Mouse (Mus musculus): ENCODE results near the gene A430033K04Rik. TPM values are rescaled to one million over a fixed set of nuclear protein-coding genes. Genes with fewer than 3 reads are reported as not detected.

Gene A430033K04Rik
- polyA plus RNA-seq, 1 experiment from 2014 or later, result 14.9 TPM

GRCm38 (mm10) chr5:138641761-138642160, 19.1 kb downstream of the A430033K04Rik start:
- Histone ChIP-seq H3K27me3 (ENCODE audit: control insufficient read depth, insufficient read depth, low read length) (no peaks in the 10 kb centered on the region), H3K9me3 (ENCODE audit: control insufficient read depth, low read length) (no peaks in the 10 kb centered on the region), H3K9ac (ENCODE audit: low read length) (no peak overlapping the region), H3K36me3 (ENCODE audit: control insufficient read depth, insufficient read depth, low read length) (peaks cover 6% of the 10 kb centered on the region), H3K4me3 (ENCODE audit: low read depth, low read length) (no peak overlapping the region), H3K27ac (ENCODE audit: low read depth, low read length) (no peak overlapping the region), H3K4me1 (ENCODE audit: control insufficient read depth, insufficient read depth, low read length) (no peaks in the 10 kb centered on the region), H3K4me2 (ENCODE audit: low read depth) (no peak overlapping the region)
- DNase-seq (ENCODE audit: low spot score), result no peak
- WGBS, result 93% methylated on average over 3 of the region's 3 CpGs
- no peak for ATAC-seq (ENCODE audit: insufficient read depth, low FRiP score, low TSS enrichment)

GRCm38 (mm10) chr5:138652911-138653310, 30.3 kb downstream of the A430033K04Rik start:
- no peak overlapping the region for H3K27ac ChIP-seq (ENCODE audit: low read depth, low read length)
- H3K4me3 ChIP-seq (ENCODE audit: low read depth, low read length), result no peak overlapping the region
- H3K9me3 ChIP-seq (ENCODE audit: control insufficient read depth, low read length), result no peaks in the 10 kb centered on the region
- ATAC-seq (ENCODE audit: insufficient read depth, low FRiP score, low TSS enrichment), result no peak
- no peaks in the 10 kb centered on the region for H3K27me3 ChIP-seq (ENCODE audit: control insufficient read depth, insufficient read depth, low read length)
- no peaks in the 10 kb centered on the region for H3K36me3 ChIP-seq (ENCODE audit: control insufficient read depth, insufficient read depth, low read length)
- DNase-seq (ENCODE audit: low spot score), result no peak
- WGBS, result 87% methylated on average over 1 of the region's 1 CpGs
- H3K4me1 ChIP-seq (ENCODE audit: control insufficient read depth, insufficient read depth, low read length), result no peaks in the 10 kb centered on the region
- H3K9ac ChIP-seq (ENCODE audit: low read length), result no peak overlapping the region
- H3K4me2 ChIP-seq (ENCODE audit: low read depth), result no peak overlapping the region

- H3K4me1 ChIP-seq (ENCODE audit: control insufficient read depth, insufficient read depth, low read length), result no peaks in the 10 kb centered on the region
- H3K27ac ChIP-seq (ENCODE audit: low read depth, low read length), result no peak overlapping the region
- no peak overlapping the region for H3K9ac ChIP-seq (ENCODE audit: low read length)
- H3K36me3 ChIP-seq (ENCODE audit: control insufficient read depth, insufficient read depth, low read length), result no peaks in the 10 kb centered on the region
- no peaks in the 10 kb centered on the region for H3K9me3 ChIP-seq (ENCODE audit: control insufficient read depth, low read length)
- 24% methylated on average over 2 of the region's 2 CpGs for WGBS
- H3K4me2 ChIP-seq (ENCODE audit: low read depth), result no peak overlapping the region
- H3K4me3 ChIP-seq (ENCODE audit: low read depth, low read length), result no peak overlapping the region
- peak; percentile 38; the same call in 1 of the 2 replicates for ATAC-seq (ENCODE audit: insufficient read depth, low FRiP score, low TSS enrichment)
- no peaks in the 10 kb centered on the region for H3K27me3 ChIP-seq (ENCODE audit: control insufficient read depth, insufficient read depth, low read length)
- DNase-seq (ENCODE audit: low spot score), result peak; percentile 42
Measured at GRCm38 (mm10) chr5:138656477-138657156, 34.0 kb downstream of the A430033K04Rik start.

GRCm38 (mm10) chr5:138657407-138657806, 34.7 kb downstream of the A430033K04Rik start:
- Histone ChIP-seq H3K36me3 (ENCODE audit: control insufficient read depth, insufficient read depth, low read length) (no peaks in the 10 kb centered on the region), H3K27me3 (ENCODE audit: control insufficient read depth, insufficient read depth, low read length) (no peaks in the 10 kb centered on the region), H3K4me2 (ENCODE audit: low read depth) (no peak overlapping the region), H3K4me3 (ENCODE audit: low read depth, low read length) (no peak overlapping the region), H3K4me1 (ENCODE audit: control insufficient read depth, insufficient read depth, low read length) (no peaks in the 10 kb centered on the region), H3K9ac (ENCODE audit: low read length) (no peak overlapping the region), H3K27ac (ENCODE audit: low read depth, low read length) (no peak overlapping the region), H3K9me3 (ENCODE audit: control insufficient read depth, low read length) (no peaks in the 10 kb centered on the region)
- no peak for ATAC-seq (ENCODE audit: insufficient read depth, low FRiP score, low TSS enrichment)
- no peak for DNase-seq (ENCODE audit: low spot score)
- WGBS, result 91% methylated on average over 3 of the region's 3 CpGs

GRCm38 (mm10) chr5:138657854-138658253, 35.2 kb downstream of the A430033K04Rik start:
- Histone ChIP-seq H3K9me3 (ENCODE audit: control insufficient read depth, low read length) (no peaks in the 10 kb centered on the region), H3K9ac (ENCODE audit: low read length) (no peak overlapping the region), H3K4me3 (ENCODE audit: low read depth, low read length) (no peak overlapping the region), H3K36me3 (ENCODE audit: control insufficient read depth, insufficient read depth, low read length) (no peaks in the 10 kb centered on the region), H3K27ac (ENCODE audit: low read depth, low read length) (no peak overlapping the region), H3K4me1 (ENCODE audit: control insufficient read depth, insufficient read depth, low read length) (no peaks in the 10 kb centered on the region), H3K27me3 (ENCODE audit: control insufficient read depth, insufficient read depth, low read length) (no peaks in the 10 kb centered on the region), H3K4me2 (ENCODE audit: low read depth) (no peak overlapping the region)
- ATAC-seq (ENCODE audit: insufficient read depth, low FRiP score, low TSS enrichment), result no peak
- DNase-seq (ENCODE audit: low spot score), result peak; percentile 19
- 35% methylated on average over 6 of the region's 6 CpGs for WGBS

GRCm38 (mm10) chr5:138658922-138659321, 36.3 kb downstream of the A430033K04Rik start:
- no peak overlapping the region for H3K4me3 ChIP-seq (ENCODE audit: low read depth, low read length)
- no peaks in the 10 kb centered on the region for H3K9me3 ChIP-seq (ENCODE audit: control insufficient read depth, low read length)
- H3K4me1 ChIP-seq (ENCODE audit: control insufficient read depth, insufficient read depth, low read length), result no peaks in the 10 kb centered on the region
- DNase-seq (ENCODE audit: low spot score) (peak; percentile 69), ATAC-seq (ENCODE audit: insufficient read depth, low FRiP score, low TSS enrichment) (no peak)
- H3K36me3 ChIP-seq (ENCODE audit: control insufficient read depth, insufficient read depth, low read length), result no peaks in the 10 kb centered on the region
- WGBS, result 19% methylated on average over 5 of the region's 5 CpGs
- H3K27me3 ChIP-seq (ENCODE audit: control insufficient read depth, insufficient read depth, low read length), result no peaks in the 10 kb centered on the region
- H3K27ac ChIP-seq (ENCODE audit: low read depth, low read length), result no peak overlapping the region
- no peak overlapping the region for H3K4me2 ChIP-seq (ENCODE audit: low read depth)
- H3K9ac ChIP-seq (ENCODE audit: low read length), result no peak overlapping the region

GRCm38 (mm10) chr5:138683023-138683766, 60.5 kb downstream of the A430033K04Rik start:
- Histone ChIP-seq H3K27me3 (ENCODE audit: control insufficient read depth, insufficient read depth, low read length) (no peaks in the 10 kb centered on the region), H3K4me3 (ENCODE audit: low read depth, low read length) (no peak overlapping the region), H3K4me1 (ENCODE audit: control insufficient read depth, insufficient read depth, low read length) (no peaks in the 10 kb centered on the region), H3K36me3 (ENCODE audit: control insufficient read depth, insufficient read depth, low read length) (no peaks in the 10 kb centered on the region), H3K9ac (ENCODE audit: low read length) (no peak overlapping the region), H3K4me2 (ENCODE audit: low read depth) (no peak overlapping the region), H3K9me3 (ENCODE audit: control insufficient read depth, low read length) (no peaks in the 10 kb centered on the region), H3K27ac (ENCODE audit: low read depth, low read length) (no peak overlapping the region)
- 68% methylated on average over 8 of the region's 8 CpGs for WGBS
- DNase-seq (ENCODE audit: low spot score) (no peak), ATAC-seq (ENCODE audit: insufficient read depth, low FRiP score, low TSS enrichment) (no peak)

GRCm38 (mm10) chr5:138683821-138684220, 61.2 kb downstream of the A430033K04Rik start:
- WGBS, result 97% methylated on average over 7 of the region's 7 CpGs
- Histone ChIP-seq H3K4me1 (ENCODE audit: control insufficient read depth, insufficient read depth, low read length) (no peaks in the 10 kb centered on the region), H3K9ac (ENCODE audit: low read length) (no peak overlapping the region), H3K4me2 (ENCODE audit: low read depth) (no peak overlapping the region), H3K36me3 (ENCODE audit: control insufficient read depth, insufficient read depth, low read length) (no peaks in the 10 kb centered on the region), H3K4me3 (ENCODE audit: low read depth, low read length) (no peak overlapping the region), H3K9me3 (ENCODE audit: control insufficient read depth, low read length) (no peaks in the 10 kb centered on the region), H3K27me3 (ENCODE audit: control insufficient read depth, insufficient read depth, low read length) (no peaks in the 10 kb centered on the region), H3K27ac (ENCODE audit: low read depth, low read length) (no peak overlapping the region)
- no peak for ATAC-seq (ENCODE audit: insufficient read depth, low FRiP score, low TSS enrichment)
- no peak for DNase-seq (ENCODE audit: low spot score)

GRCm38 (mm10) chr5:138687453-138687852, 64.8 kb downstream of the A430033K04Rik start:
- Histone ChIP-seq H3K4me3 (ENCODE audit: low read depth, low read length) (no peak overlapping the region), H3K9ac (ENCODE audit: low read length) (no peak overlapping the region), H3K36me3 (ENCODE audit: control insufficient read depth, insufficient read depth, low read length) (no peaks in the 10 kb centered on the region), H3K4me1 (ENCODE audit: control insufficient read depth, insufficient read depth, low read length) (no peaks in the 10 kb centered on the region), H3K27ac (ENCODE audit: low read depth, low read length) (no peak overlapping the region), H3K4me2 (ENCODE audit: low read depth) (no peak overlapping the region), H3K9me3 (ENCODE audit: control insufficient read depth, low read length) (no peaks in the 10 kb centered on the region), H3K27me3 (ENCODE audit: control insufficient read depth, insufficient read depth, low read length) (no peaks in the 10 kb centered on the region)
- DNase-seq (ENCODE audit: low spot score), result no peak
- ATAC-seq (ENCODE audit: insufficient read depth, low FRiP score, low TSS enrichment), result no peak
- WGBS, result 67% methylated on average over 5 of the region's 5 CpGs
